Mouse (Mus musculus): ENCODE measurements around the gene Tigd4. TPM values are rescaled to one million over a fixed set of nuclear protein-coding genes. Genes with fewer than 3 reads are reported as not detected.

Tigd4 gene
- total and polyA plus RNA-seq, 3 experiments = not detected

DNA sequence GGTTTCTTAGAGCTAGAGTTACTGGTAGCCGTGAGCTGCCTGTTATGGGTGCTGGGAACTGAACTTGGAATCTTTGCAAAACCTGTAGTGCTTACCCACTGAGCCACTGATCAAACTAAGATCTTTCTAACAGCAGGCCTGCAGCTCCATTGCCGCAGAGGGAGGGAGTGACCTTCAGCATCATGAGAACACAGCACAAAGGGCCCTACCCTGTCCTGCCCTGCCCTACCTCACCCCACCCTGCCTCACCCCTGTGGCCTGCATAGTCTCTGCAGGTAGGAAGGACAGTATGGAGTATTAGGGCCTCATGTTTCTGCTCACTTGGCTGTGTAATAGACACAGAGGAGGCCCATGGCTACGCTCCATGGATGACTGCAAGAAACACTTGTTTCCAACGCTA, 45.5 kb downstream of the Tigd4 start:
- dilution Hi-C loops (cut with MboI; ENCODE audit: extremely low pct_ligation_motif_present, extremely low pct_unique_long_range_greater_than_20kb, low sequenced_read_pairs) = no loop called here

DNA sequence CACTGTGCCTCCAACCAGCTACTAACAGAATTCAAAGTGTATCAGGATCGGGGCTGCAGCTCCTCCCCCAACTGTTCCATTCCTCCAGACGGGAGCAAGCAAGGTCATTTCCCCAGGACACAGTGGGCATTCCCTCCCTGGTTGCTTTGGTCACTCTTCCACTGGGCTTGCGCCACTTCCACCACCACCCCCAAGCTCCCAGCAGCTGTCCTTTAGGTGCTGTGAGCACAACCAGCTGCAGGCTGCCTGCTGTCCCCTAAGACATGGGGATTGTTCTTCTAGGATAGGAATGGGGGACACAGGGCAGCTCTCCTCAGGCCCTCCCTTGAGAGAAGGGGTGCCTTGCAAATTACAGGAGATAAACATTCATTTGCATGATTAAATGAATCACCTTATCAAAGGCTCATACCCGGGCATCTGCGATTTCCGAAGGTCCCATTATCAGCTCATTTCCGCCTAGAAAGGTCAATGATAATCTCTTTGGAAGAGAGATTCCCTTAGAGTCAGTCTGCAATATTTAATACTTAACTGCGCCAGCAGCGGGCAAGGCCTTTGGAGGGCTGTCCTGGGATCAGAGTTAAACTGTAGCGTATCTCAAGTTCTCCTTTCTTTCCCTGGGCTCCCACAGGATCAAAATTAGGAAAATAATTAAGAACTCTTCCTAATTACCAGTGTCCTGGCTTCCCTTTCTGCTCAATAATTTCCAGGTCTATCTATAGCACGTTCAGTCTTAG, 46.6 kb downstream of the Tigd4 start:
- dilution Hi-C loops (cut with MboI; ENCODE audit: extremely low pct_ligation_motif_present, extremely low pct_unique_long_range_greater_than_20kb, low sequenced_read_pairs) (no loop called here), in situ Hi-C loops (cut with MboI; ENCODE audit: low pct_ligation_motif_present, low pct_unique_long_range_greater_than_20kb, low sequenced_read_pairs) (no loop called here)
- TF ChIP-seq GABPA (IDR thresholded peaks at IDR 0.05; ENCODE audit: insufficient replicate concordance, low read depth, low read length) (no peak), JUND (conservative IDR thresholded peaks at IDR 0.05; ENCODE audit: low read depth, low read length) (no peak), CTCF (conservative IDR thresholded peaks at IDR 0.05 in 1 of 2, IDR thresholded peaks at IDR 0.05 in 1 of 2; ENCODE audit: low read depth in 2 of 2, low read length in 2 of 2) (no peak), ZKSCAN1 (IDR thresholded peaks at IDR 0.05; ENCODE audit: borderline replicate concordance, low read depth, low read length) (no peak), MAZ (IDR thresholded peaks at IDR 0.05; ENCODE audit: low read depth, low read length) (no peak), CHD1 (IDR thresholded peaks at IDR 0.05; ENCODE audit: low read depth, low read length) (no peak), MAX (IDR thresholded peaks at IDR 0.05; ENCODE audit: low read length) (no peak), TCF12 (IDR thresholded peaks at IDR 0.05; ENCODE audit: low read depth, low read length) (no peak), RAD21 (IDR thresholded peaks at IDR 0.05; ENCODE audit: low read depth, low read length) (no peak), TBP (conservative IDR thresholded peaks at IDR 0.05; ENCODE audit: low read depth, low read length) (no peak), ZC3H11A (IDR thresholded peaks at IDR 0.05; ENCODE audit: low read depth, low read length) (no peak), MAFK (IDR thresholded peaks at IDR 0.05; ENCODE audit: insufficient replicate concordance, low read length) (no peak), NRF1 (IDR thresholded peaks at IDR 0.05; ENCODE audit: low read depth, low read length) (no peak), ZMIZ1 (IDR thresholded peaks at IDR 0.05; ENCODE audit: low read depth, low read length) (no peak), IRF4 (IDR thresholded peaks at IDR 0.05; ENCODE audit: low read depth, low read length) (no peak), ZNF384 (IDR thresholded peaks at IDR 0.05; ENCODE audit: low read depth, low read length) (no peak), KAT2A (IDR thresholded peaks at IDR 0.05; ENCODE audit: insufficient replicate concordance, low read length) (no peak), JUN (IDR thresholded peaks at IDR 0.05; ENCODE audit: insufficient read depth, low read depth, low read length) (no peak), POLR2A (IDR thresholded peaks at IDR 0.05; ENCODE audit: low read depth, low read length) (no peak), PAX5 (IDR thresholded peaks at IDR 0.05; ENCODE audit: low read length) (no peak)
- no peaks in the 10 kb centered on the region for H3K27me3 ChIP-seq (replicated peaks)
- H3K4me2 ChIP-seq (ENCODE audit: insufficient read depth, low read depth, poor library complexity, severe bottlenecking) = no peak overlapping the region
- no peaks in the 10 kb centered on the region for H3K9me3 ChIP-seq (replicated peaks; ENCODE audit: low read length)
- no peak overlapping the region for H3K27ac ChIP-seq (ENCODE audit: insufficient read depth, low read depth)
- H3K79me2 ChIP-seq (replicated peaks; ENCODE audit: control insufficient read depth, extremely low read depth, insufficient read depth, poor library complexity, severe bottlenecking) = no peaks in the 10 kb centered on the region
- H3K4me3 ChIP-seq (replicated peaks in 1 of 3; ENCODE audit: low read depth in 2 of 3, low read length in 2 of 3, poor library complexity in 1 of 3) = no peak overlapping the region
- peaks cover 0 to 2% of the 10 kb centered on the region in 2 experiments; a peak in 2 of 4 replicates for H3K4me1 ChIP-seq (ENCODE audit: control insufficient read depth in 1 of 2, insufficient read depth in 2 of 2)
- no peaks in the 10 kb centered on the region for H3K36me3 ChIP-seq (replicated peaks in 1 of 2; ENCODE audit: control insufficient read depth in 1 of 2, insufficient read depth in 1 of 2, low read length in 1 of 2)
- DNase-seq (ENCODE audit: extremely low read depth) = no peak
- H3K9ac ChIP-seq (ENCODE audit: insufficient read depth, low read depth) = no peak overlapping the region

More for the DNA sequence above, 45.5 kb downstream of the Tigd4 start:
- Histone ChIP-seq H3K4me3 (replicated peaks in 1 of 3; ENCODE audit: low read depth in 2 of 3, low read length in 2 of 3, poor library complexity in 1 of 3) (no peak overlapping the region), H3K4me2 (ENCODE audit: insufficient read depth, low read depth, poor library complexity, severe bottlenecking) (no peak overlapping the region), H3K27me3 (replicated peaks) (no peaks in the 10 kb centered on the region), H3K9me3 (replicated peaks; ENCODE audit: low read length) (no peaks in the 10 kb centered on the region), H3K79me2 (replicated peaks; ENCODE audit: control insufficient read depth, extremely low read depth, insufficient read depth, poor library complexity, severe bottlenecking) (no peaks in the 10 kb centered on the region), H3K9ac (ENCODE audit: insufficient read depth, low read depth) (no peak overlapping the region), H3K27ac (ENCODE audit: insufficient read depth, low read depth) (no peak overlapping the region), H3K36me3 (replicated peaks in 1 of 2; ENCODE audit: control insufficient read depth in 1 of 2, insufficient read depth in 1 of 2, low read length in 1 of 2) (no peaks in the 10 kb centered on the region), H3K4me1 (ENCODE audit: control insufficient read depth in 1 of 2, insufficient read depth in 2 of 2) (peaks cover 5 to 8% of the 10 kb centered on the region in 2 experiments; a peak in 3 of 4 replicates)
- no peak for DNase-seq (ENCODE audit: extremely low read depth)
- in situ Hi-C loops (cut with MboI; ENCODE audit: low pct_ligation_motif_present, low pct_unique_long_range_greater_than_20kb, low sequenced_read_pairs) = no loop called here
- TF ChIP-seq MXI1 (IDR thresholded peaks at IDR 0.05; ENCODE audit: low read depth, low read length) (no peak), MAFK (IDR thresholded peaks at IDR 0.05; ENCODE audit: insufficient replicate concordance, low read length) (no peak), TBP (conservative IDR thresholded peaks at IDR 0.05; ENCODE audit: low read depth, low read length) (no peak), SIN3A (IDR thresholded peaks at IDR 0.05; ENCODE audit: low read length) (no peak), EP300 (IDR thresholded peaks at IDR 0.05; ENCODE audit: low read length) (no peak), MAX (IDR thresholded peaks at IDR 0.05; ENCODE audit: low read length) (no peak), MYC (IDR thresholded peaks at IDR 0.05; ENCODE audit: low read depth, low read length) (no peak), TCF12 (IDR thresholded peaks at IDR 0.05; ENCODE audit: low read depth, low read length) (no peak), NRF1 (IDR thresholded peaks at IDR 0.05; ENCODE audit: low read depth, low read length) (no peak), USF2 (conservative IDR thresholded peaks at IDR 0.05; ENCODE audit: low read depth, low read length) (no peak), ZC3H11A (IDR thresholded peaks at IDR 0.05; ENCODE audit: low read depth, low read length) (no peak), MEF2A (IDR thresholded peaks at IDR 0.05; ENCODE audit: borderline replicate concordance, low read depth, low read length) (no peak)

Measured in CH12.LX (cell line).